Mouse (Mus musculus) MEL (cell line): Measurements from ENCODE around the gene Rnf207. TPM values are rescaled to one million over a fixed set of nuclear protein-coding genes. Genes with fewer than 3 reads are reported as not detected.
A peak's percentile ranks its signal among the peaks of the same experiment; 100 is the strongest.

Experiments used
- DNase-seq: peaks from one replicate; pipeline ENCODE4 v3.0.0; 2011; ENCODE audit warnings: low read depth, low spot score
- H3K27ac ChIP-seq: 2 replicates; pipeline ENCODE4 v1.5.1; 2012; ENCODE audit warnings: low read depth, mild to moderate bottlenecking, control low read depth, low read length, moderate library complexity; ENCODE audit not compliant: control insufficient read depth
- H3K27me3 ChIP-seq, 2 experiments: fragments of 150-350 bp in 1 of 2; sonication (generic) in 1 of 2; 2 replicates each; pipeline ENCODE4 v1.6.1; 2012; ENCODE audit warnings: low read length in 2 of 2, mild to moderate bottlenecking in 2 of 2, improper control_type of control experiment in 1 of 2, moderate library complexity in 1 of 2; ENCODE audit not compliant: insufficient read depth in 2 of 2, control insufficient read depth in 1 of 2
- H3K36me3 ChIP-seq, 2 experiments: 2 replicates each; pipeline ENCODE4 v1.6.1; 2012 to 2014; ENCODE audit warnings: low read length in 2 of 2, improper control_type of control experiment in 1 of 2, inconsistent platforms in 1 of 2, mild to moderate bottlenecking in 1 of 2; ENCODE audit not compliant: insufficient read depth in 2 of 2, control insufficient read depth in 1 of 2
- H3K4me1 ChIP-seq, 2 experiments: fragments of 150-350 bp in 1 of 2; sonication (generic) in 1 of 2; 2 replicates each; pipeline ENCODE4 v1.6.1; 2012; ENCODE audit warnings: low read length in 2 of 2, improper control_type of control experiment in 1 of 2, mild to moderate bottlenecking in 1 of 2; ENCODE audit not compliant: insufficient read depth in 2 of 2, control insufficient read depth in 1 of 2
- H3K4me3 ChIP-seq, 2 experiments: fragments of 150-350 bp in 1 of 2; sonication (generic) in 1 of 2; 2 replicates each; pipeline ENCODE4 v1.5.1; 2012; ENCODE audit warnings: low read depth in 2 of 2, low read length in 2 of 2, mild to moderate bottlenecking in 2 of 2, moderate library complexity in 2 of 2, control low read depth in 1 of 2, improper control_type of control experiment in 1 of 2; ENCODE audit not compliant: control insufficient read depth in 1 of 2, insufficient read depth in 1 of 2
- H3K79me2 ChIP-seq: 2 replicates; pipeline ENCODE4 v1.6.1; 2012; ENCODE audit warnings: mild to moderate bottlenecking, low read length, moderate library complexity; ENCODE audit not compliant: control insufficient read depth, poor library complexity, insufficient read depth
- H3K9ac ChIP-seq: 2 replicates; pipeline ENCODE4 v1.6.1; 2012; ENCODE audit warnings: low read depth, mild to moderate bottlenecking, control low read depth, low read length, moderate library complexity; ENCODE audit not compliant: control insufficient read depth, poor library complexity, severe bottlenecking
- H3K9me3 ChIP-seq: fragments of 150-350 bp; sonication (generic); replicated peaks from 2 replicates; pipeline ENCODE4 v1.6.1; 2012; ENCODE audit warnings: mild to moderate bottlenecking, low read length, improper control_type of control experiment, moderate library complexity; ENCODE audit not compliant: insufficient read depth
- BHLHE40 ChIP-seq: IDR thresholded peaks from 2 replicates; pipeline ENCODE4 v1.6.1; 2012; ENCODE audit warnings: low read depth, mild to moderate bottlenecking, inconsistent platforms, low read length, improper control_type of control experiment, borderline replicate concordance
- CHD2 ChIP-seq: IDR thresholded peaks from 2 replicates; pipeline ENCODE4 v1.6.1; 2011; ENCODE audit warnings: low read length, improper control_type of control experiment
- CTCF ChIP-seq, 3 experiments: IDR thresholded peaks in 2 of 3; conservative IDR thresholded peaks in 1 of 3; 2 replicates each; pipeline ENCODE4 v1.5.1; 2011 to 2012; ENCODE audit warnings: low read length in 3 of 3, low read depth in 2 of 3, mild to moderate bottlenecking in 2 of 3, improper control_type of control experiment in 1 of 3, inconsistent platforms in 1 of 3, mixed read lengths in 1 of 3, moderate library complexity in 1 of 3; ENCODE audit not compliant: control insufficient read depth in 1 of 3, insufficient read depth in 1 of 3, poor library complexity in 1 of 3, severe bottlenecking in 1 of 3
- E2F4 ChIP-seq: IDR thresholded peaks from 2 replicates; pipeline ENCODE4 v1.6.1; 2011; ENCODE audit warnings: low read depth, low read length, improper control_type of control experiment, borderline replicate concordance
- EP300 ChIP-seq, 2 experiments: IDR thresholded peaks; 2 replicates each; pipeline ENCODE4 v1.6.1; 2011; ENCODE audit warnings: improper control_type of control experiment in 2 of 2, low read length in 2 of 2, low read depth in 1 of 2, mild to moderate bottlenecking in 1 of 2
- ETS1 ChIP-seq: IDR thresholded peaks from 2 replicates; pipeline ENCODE4 v1.6.1; 2012; ENCODE audit warnings: low read depth, mild to moderate bottlenecking, inconsistent platforms, low read length, improper control_type of control experiment, moderate library complexity
- GATA1 ChIP-seq: IDR thresholded peaks from 2 replicates; pipeline ENCODE4 v1.6.1; 2011; ENCODE audit warnings: low read depth, low read length, improper control_type of control experiment
- HCFC1 ChIP-seq: IDR thresholded peaks from 2 replicates; pipeline ENCODE4 v1.6.1; 2012; ENCODE audit warnings: low read depth, mild to moderate bottlenecking, inconsistent platforms, low read length, improper control_type of control experiment, moderate library complexity
- JUND ChIP-seq: IDR thresholded peaks from 2 replicates; pipeline ENCODE4 v1.6.1; 2011; ENCODE audit warnings: low read depth, mild to moderate bottlenecking, improper control_type of control experiment, low read length
- MAX ChIP-seq: IDR thresholded peaks from 2 replicates; pipeline ENCODE4 v1.6.1; 2011; ENCODE audit warnings: low read length, improper control_type of control experiment
- MYB ChIP-seq: IDR thresholded peaks from 2 replicates; pipeline ENCODE4 v1.6.1; 2011; ENCODE audit warnings: mild to moderate bottlenecking, low read depth, low read length, improper control_type of control experiment
- MYC ChIP-seq: IDR thresholded peaks from 2 replicates; pipeline ENCODE4 v1.6.1; 2011; ENCODE audit warnings: low read depth, mild to moderate bottlenecking, low read length, improper control_type of control experiment, moderate library complexity
- NELFE ChIP-seq: IDR thresholded peaks from 2 replicates; pipeline ENCODE4 v1.6.1; 2011; ENCODE audit warnings: low read depth, low read length, improper control_type of control experiment
- NRF1 ChIP-seq: IDR thresholded peaks from 2 replicates; pipeline ENCODE4 v1.6.1; 2014; ENCODE audit warnings: low read depth, mild to moderate bottlenecking, inconsistent platforms, low read length, improper control_type of control experiment, moderate library complexity; ENCODE audit not compliant: poor library complexity, insufficient read depth, severe bottlenecking
- POLR2A ChIP-seq, 2 experiments: IDR thresholded peaks; 2 replicates each; pipeline ENCODE4 v1.6.1; 2011 to 2012; ENCODE audit warnings: low read length in 2 of 2, mild to moderate bottlenecking in 2 of 2, control low read depth in 1 of 2, improper control_type of control experiment in 1 of 2, low read depth in 1 of 2, moderate library complexity in 1 of 2; ENCODE audit not compliant: control insufficient read depth in 1 of 2, insufficient read depth in 1 of 2, poor library complexity in 1 of 2
- POLR2AphosphoS2 ChIP-seq: IDR thresholded peaks from 2 replicates; pipeline ENCODE4 v1.6.1; 2011; ENCODE audit warnings: low read length, improper control_type of control experiment
- RAD21 ChIP-seq: IDR thresholded peaks from 2 replicates; pipeline ENCODE4 v1.6.1; 2011; ENCODE audit warnings: mild to moderate bottlenecking, low read depth, low read length, improper control_type of control experiment
- SIN3A ChIP-seq: IDR thresholded peaks from 2 replicates; pipeline ENCODE4 v1.6.1; 2012; ENCODE audit warnings: low read length, improper control_type of control experiment, inconsistent platforms
- SMC3 ChIP-seq: IDR thresholded peaks from 2 replicates; pipeline ENCODE4 v1.6.1; 2011; ENCODE audit warnings: low read depth, low read length, improper control_type of control experiment
- TCF12 ChIP-seq: IDR thresholded peaks from 2 replicates; pipeline ENCODE4 v1.6.1; 2014; ENCODE audit warnings: low read depth, mild to moderate bottlenecking, inconsistent platforms, low read length, improper control_type of control experiment, moderate library complexity
- UBTF ChIP-seq: IDR thresholded peaks from 2 replicates; pipeline ENCODE4 v1.6.1; 2012; ENCODE audit warnings: low read depth, mild to moderate bottlenecking, inconsistent platforms, low read length, improper control_type of control experiment, moderate library complexity, borderline replicate concordance; ENCODE audit not compliant: insufficient read depth
- USF1 ChIP-seq: IDR thresholded peaks from 2 replicates; pipeline ENCODE4 v1.6.1; 2014; ENCODE audit warnings: low read depth, mild to moderate bottlenecking, inconsistent platforms, low read length, improper control_type of control experiment, moderate library complexity
- ZC3H11A ChIP-seq: IDR thresholded peaks from 2 replicates; pipeline ENCODE4 v1.6.1; 2012; ENCODE audit warnings: low read depth, mild to moderate bottlenecking, inconsistent platforms, low read length, improper control_type of control experiment
- ZKSCAN1 ChIP-seq: IDR thresholded peaks from 2 replicates; pipeline ENCODE4 v1.6.1; 2012; ENCODE audit warnings: low read depth, mild to moderate bottlenecking, inconsistent platforms, low read length, improper control_type of control experiment, moderate library complexity
- ZNF384 ChIP-seq: IDR thresholded peaks from 2 replicates; pipeline ENCODE4 v1.6.1; 2012; ENCODE audit warnings: low read depth, mild to moderate bottlenecking, inconsistent platforms, low read length, improper control_type of control experiment
- polyA plus RNA-seq, 2 experiments: library from polyadenylated mRNA; stranded (reverse) in 1 of 2; unstranded in 1 of 2; fragments of >175 nt in 1 of 2; fragments of >200 nt in 1 of 2; gene quantifications; 2 replicates each; pipeline versions ENCODE4 v1.2.1 to v1.2.4; 2012; ENCODE audit warnings: low replicate concordance in 2 of 2, low read depth in 1 of 2; ENCODE audit not compliant: insufficient read length in 2 of 2, insufficient read depth in 1 of 2, missing spikeins in 1 of 2
- total RNA-seq: library from RNA; depleted of rRNA; stranded (reverse); fragments of 300-350 nt; gene quantifications from 2 replicates; pipeline ENCODE4 v1.2.3, GENCODE M21; 2012; rRNA removed

Gene Rnf207
- not detected in 2 replicates for total RNA-seq
- under 1 TPM in 1 of 2 experiments, not detected in 1; 0.36 TPM for polyA plus RNA-seq

DNA sequence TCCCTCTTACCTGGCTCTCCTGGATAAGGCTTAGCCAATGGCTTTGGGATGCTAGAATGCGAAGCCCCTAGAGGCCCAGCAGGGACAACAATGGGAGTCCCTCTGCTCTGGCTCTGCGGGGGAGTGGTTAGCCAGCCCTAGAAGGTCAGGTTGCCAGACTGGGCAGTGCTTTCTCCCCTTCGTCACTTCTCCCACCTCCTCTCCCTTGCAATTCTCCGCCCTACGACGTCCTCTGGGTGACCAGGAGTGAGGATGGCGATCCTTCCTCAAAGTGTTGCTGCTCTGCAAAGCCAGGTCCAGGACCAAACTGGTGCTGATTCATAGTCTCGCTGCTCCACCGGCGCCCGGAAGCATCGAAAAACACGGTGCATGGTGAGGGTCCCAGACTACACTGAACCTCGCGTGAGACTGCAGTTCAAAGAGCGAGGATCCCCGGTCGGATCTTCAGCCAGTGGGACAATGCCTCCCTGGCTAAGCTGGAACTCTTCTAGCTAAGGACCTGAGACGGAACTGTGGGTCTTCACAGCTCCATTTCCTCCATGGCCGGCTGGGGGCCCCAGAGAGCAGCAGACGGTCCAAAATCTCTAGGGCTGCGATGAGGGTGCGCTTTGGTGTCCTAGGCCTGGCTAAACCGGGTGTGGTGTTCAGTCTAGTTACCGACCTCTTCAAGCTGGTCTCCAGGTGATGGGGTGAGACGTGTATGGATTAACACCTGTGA is at the start of gene Rnf207:
Gene Rnf207 (minus strand): TSS at position 477 of the 718 bp plus-strand sequence.
- peak; percentile 48 for DNase-seq
- Histone ChIP-seq H3K4me1 (no peaks in the 10 kb centered on the region), H3K9me3 (no peaks in the 10 kb centered on the region), H3K36me3 (no peaks in the 10 kb centered on the region), H3K9ac (no peak within 1 kb of the TSS), H3K27me3 (no peaks in the 10 kb centered on the region), H3K4me3 (no peak within 1 kb of the TSS), H3K79me2 (no peaks in the 10 kb centered on the region), H3K27ac (no peak within 1 kb of the TSS)
- no peak for TF ChIP-seq NELFE
- TF ChIP-seq CTCF (IDR thresholded peaks at IDR 0.05 in 2 of 3, conservative IDR thresholded peaks at IDR 0.05 in 1 of 3; ENCODE audit: control insufficient read depth in 1 of 3, insufficient read depth in 1 of 3, low read depth in 2 of 3, low read length in 3 of 3, poor library complexity in 1 of 3, severe bottlenecking in 1 of 3): peak in 2 of 3 experiments; percentile 51 to 71; a peak in 5 of 6 replicates
- TF ChIP-seq BHLHE40: no peak
- no peak for TF ChIP-seq UBTF
- no peak for TF ChIP-seq MAX
- TF ChIP-seq ZKSCAN1: no peak
- TF ChIP-seq MYB: no peak
- no peak for TF ChIP-seq EP300 (IDR thresholded peaks at IDR 0.05; ENCODE audit: low read depth in 1 of 2, low read length in 2 of 2)
- no peak for TF ChIP-seq POLR2AphosphoS2
- no peak for TF ChIP-seq JUND
- TF ChIP-seq HCFC1: no peak
- TF ChIP-seq ZC3H11A: 0 out of 2 replicates have a peak, but pooled peaks have one; percentile 9
- TF ChIP-seq GATA1: no peak
- peak; percentile 48 for TF ChIP-seq SMC3
- TF ChIP-seq MYC: no peak
- no peak for TF ChIP-seq NRF1
- no peak for TF ChIP-seq SIN3A
- TF ChIP-seq ETS1: no peak
- TF ChIP-seq ZNF384: no peak
- TF ChIP-seq USF1: no peak
- no peak for TF ChIP-seq POLR2A (IDR thresholded peaks at IDR 0.05; ENCODE audit: control insufficient read depth in 1 of 2, insufficient read depth in 1 of 2, low read depth in 1 of 2, low read length in 2 of 2, poor library complexity in 1 of 2)
- no peak for TF ChIP-seq CHD2
- peak; percentile 31 for TF ChIP-seq RAD21
- TF ChIP-seq E2F4: no peak
- TF ChIP-seq TCF12: no peak
